Mouse (Mus musculus) urinary bladder, adult 2 months (tissue): ENCODE data around the gene Acp4. TPM values are rescaled to one million over a fixed set of nuclear protein-coding genes. Genes with fewer than 3 reads are reported as not detected.

Experiments
- polyA plus RNA-seq: library from polyadenylated mRNA; depleted of rRNA; stranded (reverse); fragments of >200 nt; gene quantifications from 2 replicates; pipeline ENCODE4 v1.2.3, GENCODE M21; 2012; rRNA removed

The Acp4 gene
- polyA plus RNA-seq, 1 experiment = not detected

Other genes with a start within 250 kb of the Acp4 start
- not detected in 2 replicates for gene Klk1b26, start 245.2 kb downstream of the Acp4 start, polyA plus RNA-seq
- gene Klk1b27, start 205.1 kb downstream of the Acp4 start, polyA plus RNA-seq = not detected in 2 replicates
- gene Klk1b21, start 155.1 kb downstream of the Acp4 start, polyA plus RNA-seq = not detected in 2 replicates
- not detected in 2 replicates for gene Klk1b22, start 144.7 kb downstream of the Acp4 start, polyA plus RNA-seq
- not detected in 2 replicates for gene Klk1b16, start 120.6 kb downstream of the Acp4 start, polyA plus RNA-seq
- not detected in 2 replicates for gene Klk1b24, start 69.1 kb downstream of the Acp4 start, polyA plus RNA-seq
- not detected in 2 replicates for gene Klk1b3, start 59.2 kb downstream of the Acp4 start, polyA plus RNA-seq
- gene Klk1b4, start 49.9 kb downstream of the Acp4 start, polyA plus RNA-seq = not detected in 2 replicates
- gene Klk1b5, start 41.4 kb downstream of the Acp4 start, polyA plus RNA-seq = not detected in 2 replicates
- gene Klk1, start 32.0 kb downstream of the Acp4 start, polyA plus RNA-seq = 0.17 and 0.40 TPM in 2 replicates
- gene Gm36864, start 21.2 kb downstream of the Acp4 start, polyA plus RNA-seq = not detected in 2 replicates
- gene 1700028J19Rik, start 10.7 kb downstream of the Acp4 start, polyA plus RNA-seq = 0.71 and 1.1 TPM in 2 replicates
- 100 and 125 TPM in 2 replicates for gene 2410002F23Rik, start 10.7 kb downstream of the Acp4 start, polyA plus RNA-seq
- 0.65 TPM in 1 of 2 replicates, not detected in the other for gene Gm15517, start 4.1 kb upstream of the Acp4 start, polyA plus RNA-seq
- gene Clec11a, start 49.5 kb upstream of the Acp4 start, polyA plus RNA-seq = 17.2 and 19.7 TPM in 2 replicates
- gene Shank1, start 52.9 kb upstream of the Acp4 start, polyA plus RNA-seq = 0.85 and 1.9 TPM in 2 replicates
- gene Syt3, start 126.7 kb upstream of the Acp4 start, polyA plus RNA-seq = 4.1 and 4.3 TPM in 2 replicates
- gene 1700008O03Rik, start 128.4 kb upstream of the Acp4 start, polyA plus RNA-seq = 1.4 and 1.5 TPM in 2 replicates
- gene Lrrc4b, start 171.6 kb upstream of the Acp4 start, polyA plus RNA-seq = 1.7 and 2.3 TPM in 2 replicates
- 0.10 and 0.22 TPM in 2 replicates for gene Aspdh, start 208.0 kb upstream of the Acp4 start, polyA plus RNA-seq
- gene Josd2, start 210.6 kb upstream of the Acp4 start, polyA plus RNA-seq = 85.0 and 110 TPM in 2 replicates
- gene Emc10, start 239.2 kb upstream of the Acp4 start, polyA plus RNA-seq = 127 TPM in 2 replicates
- gene Fam71e1, start 239.2 kb upstream of the Acp4 start, polyA plus RNA-seq = 10.0 and 12.5 TPM in 2 replicates